Mouse (Mus musculus) hindbrain, embryonic 10.5 days (tissue): ENCODE data around the gene Tifa. TPM values are rescaled to one million over a fixed set of nuclear protein-coding genes. Genes with fewer than 3 reads are reported as not detected.
A peak's percentile ranks its signal among the peaks of the same experiment; 100 is the strongest.
"Not testable (repeated sequence)": the region's sequence is repeated elsewhere in the genome, so short reads cannot be mapped to it uniquely, and the experiment has no call there.

Experiments
- DNase-seq: peaks from one replicate; pipeline ENCODE4 v3.0.0-alpha.2; 2017; ENCODE audit warnings: low spot score
- H3K27ac ChIP-seq: fragments of 300-500 bp; sonication (generic); 2 replicates; pipeline ENCODE4 v1.5.1; 2016; ENCODE audit warnings: mild to moderate bottlenecking, moderate library complexity
- H3K27me3 ChIP-seq: fragments of 300-500 bp; sonication (generic); 2 replicates; pipeline ENCODE4 v1.6.1; 2016; ENCODE audit warnings: mild to moderate bottlenecking; ENCODE audit not compliant: poor library complexity, insufficient read depth, severe bottlenecking
- H3K36me3 ChIP-seq: fragments of 300-500 bp; sonication (generic); 2 replicates; pipeline ENCODE4 v1.6.1; 2016; ENCODE audit warnings: mild to moderate bottlenecking, moderate library complexity
- H3K4me1 ChIP-seq: fragments of 300-500 bp; sonication (generic); replicated peaks from 2 replicates; pipeline ENCODE4 v1.6.1; 2016; ENCODE audit warnings: mild to moderate bottlenecking
- H3K4me3 ChIP-seq: fragments of 300-500 bp; sonication (generic); 2 replicates; pipeline ENCODE4 v1.5.1; 2016; ENCODE audit warnings: mild to moderate bottlenecking, moderate library complexity
- H3K9me3 ChIP-seq: fragments of 300-500 bp; sonication (generic); 2 replicates; pipeline ENCODE4 v1.6.1; 2016; ENCODE audit warnings: mild to moderate bottlenecking, moderate library complexity
- WGBS: fragments of 180-500 bp; shearing (Covaris S2); methylation state at CpG from one replicate; pipeline ENCODE4 v1.1.7; 2016; 5-methylcytosine and 5-hydroxymethylcytosine counted together
- polyA plus RNA-seq: library from polyadenylated mRNA; unstranded; fragments of >200 nt; fragmentation: Nextera tagmentation; extraction: Ambion mirVana; gene quantifications from 2 replicates; pipeline ENCODE4 v1.2.1, GENCODE M21; 2016

Gene Tifa
- polyA plus RNA-seq, 1 experiment from 2014 or later: 2.0 TPM

DNA sequence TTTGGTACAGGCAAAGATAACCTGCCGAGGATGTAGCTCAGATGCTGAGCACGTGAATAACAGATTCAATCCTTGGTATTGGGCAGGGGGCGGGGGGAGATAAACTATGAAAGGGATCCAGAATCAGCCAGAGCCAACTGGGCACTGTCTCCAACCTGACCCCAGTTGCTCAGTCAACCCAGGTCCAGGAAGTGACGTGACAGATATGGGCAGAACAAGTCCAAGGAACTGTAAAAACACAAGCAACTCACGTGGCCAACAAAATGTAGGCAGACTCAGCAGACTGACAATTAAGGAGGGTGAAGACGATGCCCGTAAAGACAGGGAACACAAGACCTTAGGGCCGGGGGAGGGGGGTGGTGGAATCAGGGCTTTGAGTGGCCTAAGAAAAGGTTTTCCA lies 27.2 kb upstream of the Tifa start:
- no peak for DNase-seq
- Histone ChIP-seq H3K27ac (no peak overlapping the region), H3K9me3 (no peaks in the 10 kb centered on the region), H3K27me3 (peaks cover 65% of the 10 kb centered on the region), H3K36me3 (no peaks in the 10 kb centered on the region), H3K4me1 (peaks cover 13% of the 10 kb centered on the region), H3K4me3 (no peak overlapping the region)
- WGBS: 67% methylated on average over 8 of the region's 8 CpGs

- Histone ChIP-seq H3K27me3 (peaks cover 57% of the 10 kb centered on the region), H3K27ac (no peak overlapping the region), H3K4me1 (peaks cover 10% of the 10 kb centered on the region), H3K4me3 (no peak overlapping the region), H3K36me3 (no peaks in the 10 kb centered on the region), H3K9me3 (no peaks in the 10 kb centered on the region)
- peak; percentile 77 for DNase-seq
- 29% methylated on average over 7 of the region's 7 CpGs for WGBS
Measured at GRCm38 (mm10) chr3:127763076-127763612, 26.5 kb upstream of the Tifa start.

DNA sequence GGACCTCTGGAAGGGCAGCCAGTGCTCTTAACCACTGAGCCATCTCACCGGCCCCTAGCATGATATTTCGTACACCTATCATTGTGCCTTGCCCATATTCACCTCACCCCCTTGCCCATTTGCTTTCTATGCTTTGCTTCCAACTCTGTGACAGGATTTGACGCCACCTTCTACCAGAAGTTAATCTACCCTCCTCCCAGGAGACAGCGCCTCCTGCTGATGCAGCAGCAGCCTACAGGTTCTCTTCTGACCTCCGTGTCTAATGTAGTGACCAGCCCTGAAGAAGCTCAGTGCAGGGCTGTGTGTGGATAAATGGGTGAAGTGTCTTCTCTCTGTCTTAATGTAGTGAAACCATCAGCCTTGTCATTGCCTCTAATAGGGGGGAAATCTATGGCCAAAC lies 25.1 kb upstream of the Tifa start:
- no peaks in the 10 kb centered on the region for H3K36me3 ChIP-seq
- no peaks in the 10 kb centered on the region for H3K9me3 ChIP-seq
- WGBS: 59% methylated on average over 5 of the region's 5 CpGs
- no peak overlapping the region for H3K27ac ChIP-seq
- H3K4me1 ChIP-seq: no peaks in the 10 kb centered on the region
- no peak overlapping the region for H3K4me3 ChIP-seq
- no peak for DNase-seq
- peaks cover 43% of the 10 kb centered on the region for H3K27me3 ChIP-seq

- no peaks in the 10 kb centered on the region for H3K9me3 ChIP-seq
- no peak overlapping the region for H3K4me3 ChIP-seq
- H3K36me3 ChIP-seq: no peaks in the 10 kb centered on the region
- DNase-seq: no peak
- 74% methylated on average over 3 of the region's 3 CpGs for WGBS
- H3K27ac ChIP-seq: no peak overlapping the region
- no peaks in the 10 kb centered on the region for H3K4me1 ChIP-seq
- H3K27me3 ChIP-seq: peaks cover 31% of the 10 kb centered on the region
Measured at GRCm38 (mm10) chr3:127765971-127766370, 23.6 kb upstream of the Tifa start.

DNA sequence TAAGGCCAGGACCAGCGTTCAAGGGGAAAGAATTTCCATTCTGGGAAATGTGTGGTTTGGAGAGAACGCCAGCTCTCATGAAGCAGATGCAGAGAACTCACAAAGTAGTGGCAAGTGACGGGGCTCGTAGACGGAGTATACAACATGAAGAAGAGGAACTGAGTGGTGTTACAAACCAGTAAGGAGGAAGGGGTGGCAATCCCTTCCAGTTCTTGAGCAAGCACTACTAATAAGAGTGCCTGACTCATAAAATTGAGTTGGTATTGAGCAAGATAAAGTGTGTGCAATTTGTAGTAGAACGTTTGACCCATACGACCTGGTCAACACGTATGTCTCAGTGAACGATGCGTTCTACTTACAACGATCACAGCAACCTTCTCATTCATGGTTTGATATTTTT lies 20.5 kb upstream of the Tifa start:
- no peak for DNase-seq
- Histone ChIP-seq H3K27me3 (peaks cover 8% of the 10 kb centered on the region), H3K4me1 (no peaks in the 10 kb centered on the region), H3K9me3 (no peaks in the 10 kb centered on the region), H3K4me3 (no peak overlapping the region), H3K27ac (no peak overlapping the region), H3K36me3 (no peaks in the 10 kb centered on the region)
- WGBS: 88% methylated on average over 11 of the region's 11 CpGs

DNA sequence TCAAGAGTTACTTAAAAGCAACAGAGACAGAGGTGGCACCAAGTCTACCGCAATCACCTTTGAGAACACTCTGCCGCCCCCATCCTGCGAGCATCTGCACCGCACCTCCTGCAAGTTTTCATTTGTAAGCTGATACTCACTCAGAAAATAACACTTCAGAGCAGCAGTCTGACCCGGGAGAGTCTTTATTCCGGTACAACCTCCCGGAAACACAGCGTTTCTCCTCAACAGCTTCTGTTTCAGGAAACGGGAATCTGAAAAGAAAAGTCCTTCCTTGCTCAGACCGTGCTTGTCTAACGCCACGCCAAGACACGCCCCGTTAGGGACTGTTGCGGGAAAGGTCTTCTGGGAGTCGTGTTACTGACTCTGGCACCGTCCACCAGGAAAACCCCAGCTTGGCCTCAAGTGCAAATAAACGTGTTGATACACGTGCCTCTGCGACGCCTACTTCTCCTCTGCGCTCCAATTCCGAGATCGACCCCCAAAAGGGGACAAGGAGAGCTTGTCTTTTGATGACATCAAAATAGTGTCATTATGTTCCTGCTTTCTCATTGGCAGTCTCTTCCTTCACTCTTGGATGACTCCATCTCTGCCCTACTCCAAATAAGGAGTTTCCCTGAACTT lies 9.5 kb upstream of the Tifa start, which contains the start of gene Alpk1:
Gene Alpk1, minus strand, starts transcription at position 507 of the 624 bp plus-strand sequence.
- DNase-seq: peak; percentile 63
- Histone ChIP-seq H3K36me3 (no peaks in the 10 kb centered on the region), H3K4me1 (peaks cover 5% of the 10 kb centered on the region), H3K27me3 (peaks cover 16% of the 10 kb centered on the region; the same call in 1 of the 2 replicates), H3K27ac (peak within 1 kb of the TSS; percentile 67), H3K4me3 (peak within 1 kb of the TSS; percentile 54), H3K9me3 (0 out of 2 replicates have a peak, but pooled peaks cover 3% of the 10 kb centered on the region)
- 2% methylated on average over 24 of the region's 24 CpGs for WGBS

- no peak for DNase-seq
- Histone ChIP-seq H3K27me3 (peaks cover 16% of the 10 kb centered on the region; the same call in 1 of the 2 replicates), H3K9me3 (0 out of 2 replicates have a peak, but pooled peaks cover 3% of the 10 kb centered on the region), H3K4me3 (no peak overlapping the region), H3K4me1 (peaks cover 5% of the 10 kb centered on the region), H3K27ac (no peak overlapping the region), H3K36me3 (no peaks in the 10 kb centered on the region)
- 94% methylated on average over 9 of the region's 9 CpGs for WGBS
Measured at GRCm38 (mm10) chr3:127780921-127781320, 8.7 kb upstream of the Tifa start.

DNA sequence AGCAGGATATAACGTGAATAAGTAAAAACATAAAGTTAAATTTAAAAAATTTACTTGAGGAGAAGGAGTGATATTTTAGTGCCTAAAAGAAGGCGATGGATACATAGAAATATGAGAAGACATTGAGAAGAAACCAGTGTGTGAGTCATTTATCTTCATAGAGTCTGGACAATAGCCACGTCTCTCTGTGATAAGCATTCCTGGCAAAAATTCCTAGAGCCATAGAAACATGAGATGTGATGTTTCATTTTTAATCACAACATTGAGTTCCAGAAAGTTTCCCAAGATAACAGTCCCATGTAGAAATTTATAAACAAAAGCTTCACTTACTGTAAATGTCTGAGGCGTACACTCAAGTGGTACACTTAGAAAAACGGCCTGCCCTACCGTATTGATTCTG lies 6.7 kb upstream of the Tifa start:
- Histone ChIP-seq H3K36me3 (no peaks in the 10 kb centered on the region), H3K9me3 (0 out of 2 replicates have a peak, but pooled peaks cover 3% of the 10 kb centered on the region), H3K27me3 (peaks cover 35% of the 10 kb centered on the region), H3K27ac (no peak overlapping the region), H3K4me1 (peaks cover 5% of the 10 kb centered on the region), H3K4me3 (no peak overlapping the region)
- DNase-seq: no peak
- 90% methylated on average over 6 of the region's 6 CpGs for WGBS

DNA sequence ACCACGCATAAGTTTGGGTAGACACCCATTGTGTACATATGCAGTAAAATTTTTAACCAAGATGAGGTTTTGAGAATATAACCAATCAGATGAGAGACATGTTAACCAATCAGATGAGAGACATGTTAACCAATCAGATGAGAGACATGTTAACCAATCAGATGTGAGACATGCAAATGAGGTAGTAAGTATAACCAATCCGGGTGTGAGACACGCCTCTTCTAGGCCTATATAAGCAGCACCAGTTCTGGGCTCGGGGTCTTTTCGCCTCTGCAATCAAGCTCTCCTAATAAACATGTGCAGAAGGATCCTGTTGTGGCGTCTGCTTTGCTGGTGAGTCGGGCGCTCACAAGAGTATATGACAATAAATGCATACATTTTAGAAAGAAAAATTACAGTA lies 5.9 kb upstream of the Tifa start:
- not testable (repeated sequence) for H3K27ac ChIP-seq, DNase-seq, H3K36me3 ChIP-seq, H3K4me1 ChIP-seq, H3K9me3 ChIP-seq, H3K4me3 ChIP-seq
- peaks cover 43% of the 10 kb centered on the region for H3K27me3 ChIP-seq
- WGBS: 95% methylated on average over 8 of the region's 8 CpGs

GRCm38 (mm10) chr3:127787032-127787431 lies 2.6 kb upstream of the Tifa start:
- peaks cover 60% of the 10 kb centered on the region for H3K27me3 ChIP-seq
- no peak overlapping the region for H3K4me3 ChIP-seq
- H3K27ac ChIP-seq: no peak overlapping the region
- no peak for DNase-seq
- H3K9me3 ChIP-seq: 0 out of 2 replicates have a peak, but pooled peaks cover 3% of the 10 kb centered on the region
- no peaks in the 10 kb centered on the region for H3K36me3 ChIP-seq
- peaks cover 25% of the 10 kb centered on the region for H3K4me1 ChIP-seq

GRCm38 (mm10) chr3:127788038-127788437 lies 1.6 kb upstream of the Tifa start:
- Histone ChIP-seq H3K27me3 (peaks cover 67% of the 10 kb centered on the region), H3K4me1 (peaks cover 25% of the 10 kb centered on the region), H3K27ac (no peak overlapping the region), H3K4me3 (no peak overlapping the region), H3K36me3 (no peaks in the 10 kb centered on the region), H3K9me3 (0 out of 2 replicates have a peak, but pooled peaks cover 3% of the 10 kb centered on the region)
- no peak for DNase-seq
- 41% methylated on average over 7 of the region's 7 CpGs for WGBS

GRCm38 (mm10) chr3:127788919-127789318 lies 686 bp upstream of the Tifa start:
- peaks cover 67% of the 10 kb centered on the region for H3K27me3 ChIP-seq
- no peak for DNase-seq
- no peak overlapping the region for H3K27ac ChIP-seq
- no peaks in the 10 kb centered on the region for H3K36me3 ChIP-seq
- 18% methylated on average over 8 of the region's 8 CpGs for WGBS
- H3K4me3 ChIP-seq: peak overlapping the region; percentile 70
- peaks cover 25% of the 10 kb centered on the region for H3K4me1 ChIP-seq
- H3K9me3 ChIP-seq: no peaks in the 10 kb centered on the region

GRCm38 (mm10) chr3:127790234-127791055 lies 840 bp downstream of the Tifa start:
- Histone ChIP-seq H3K36me3 (no peaks in the 10 kb centered on the region), H3K4me1 (peaks cover 25% of the 10 kb centered on the region), H3K27ac (peak overlapping the region; percentile 75; the same call in 1 of the 2 replicates), H3K27me3 (peaks cover 67% of the 10 kb centered on the region), H3K9me3 (no peaks in the 10 kb centered on the region), H3K4me3 (peak overlapping the region; percentile 70)
- WGBS: under 1% methylated on average over 36 of the region's 36 CpGs
- peak; percentile 65 for DNase-seq
